Mouse (Mus musculus) embryonic fibroblast, embryonic 13.5 days (primary cell): ENCODE data around the gene Zbtb37.

Experiments used
- CTCF ChIP-seq: IDR thresholded peaks from 2 replicates; pipeline ENCODE4 v1.5.1; 2011; ENCODE audit warnings: mild to moderate bottlenecking, control low read depth, low read length, moderate library complexity, borderline replicate concordance; ENCODE audit not compliant: insufficient read depth
- POLR2A ChIP-seq: IDR thresholded peaks from 2 replicates; pipeline ENCODE4 v1.6.1; 2011; ENCODE audit warnings: low read depth, mild to moderate bottlenecking, control low read depth, low read length, moderate library complexity

DNA sequence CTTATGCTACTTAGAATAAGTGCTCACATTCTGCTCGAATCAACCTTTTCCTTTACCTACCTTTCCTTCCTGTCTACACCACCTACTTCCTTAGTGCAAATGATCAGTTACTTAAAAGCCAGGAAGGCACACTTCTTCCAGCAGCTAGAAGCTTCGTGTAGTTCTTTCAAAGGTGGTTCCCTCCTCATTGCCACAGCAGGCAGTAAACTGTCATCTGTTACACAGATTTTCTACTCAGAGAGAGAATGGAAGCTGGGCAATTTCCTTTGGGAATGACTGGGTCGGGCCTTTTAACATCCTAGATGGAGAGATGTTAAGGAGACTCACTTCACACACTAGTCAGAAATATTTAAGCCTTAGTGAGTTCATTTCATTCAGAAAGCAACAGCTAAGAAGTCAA, 29.1 kb downstream of the Zbtb37 start:
- TF ChIP-seq CTCF (no peak), POLR2A (no peak)
